Mouse (Mus musculus) macrophage (primary cell): ENCODE measurements around the gene Gm3278. TPM values are rescaled to one million over a fixed set of nuclear protein-coding genes. Genes with fewer than 3 reads are reported as not detected.
"Not testable (repeated sequence)": the region's sequence is repeated elsewhere in the genome, so short reads cannot be mapped to it uniquely, and the experiment has no call there.

Experiments
- H3K27ac ChIP-seq: fragments of 350-480 bp; formaldehyde crosslinking; 2 replicates; pipeline ENCODE4 v1.9.0; 2021
- H3K36me3 ChIP-seq: fragments of 350-480 bp; formaldehyde crosslinking; 2 replicates; pipeline ENCODE4 v1.9.0; 2021; ENCODE audit errors: inconsistent target
- H3K4me3 ChIP-seq: fragments of 350-480 bp; formaldehyde crosslinking; 2 replicates; pipeline ENCODE4 v1.9.0; 2021; ENCODE audit errors: inconsistent target
- H3K79me2 ChIP-seq: fragments of 350-480 bp; formaldehyde crosslinking; 2 replicates; pipeline ENCODE4 v1.9.0; 2021; ENCODE audit errors: inconsistent target
- WGBS: methylation state at CpG from one replicate; pipeline ENCODE4 v1.1.7; 2026; ENCODE audit warnings: inconsistent platforms; ENCODE audit not compliant: missing documents; 5-methylcytosine and 5-hydroxymethylcytosine counted together
- polyA plus RNA-seq: library from polyadenylated mRNA; stranded (reverse); fragments of 250-400 nt; gene quantifications from 3 replicates; pipeline ENCODE4 v1.2.4, GENCODE M21; 2018; ENCODE audit warnings: inconsistent platforms
- total RNA-seq, 78 experiments: library from RNA; depleted of rRNA; stranded (reverse); fragments of 250-400 nt; gene quantifications; 1 replicate in 9 of 78; 2 replicates in 24 of 78; 3 replicates in 43 of 78; 4 replicates in 2 of 78; pipeline ENCODE4 v1.2.4; 2018; ENCODE audit warnings: inconsistent platforms in 56 of 78

Gene Gm3278
- total RNA-seq (2018; cell fraction: chromatin; rRNA removed): not detected
- not detected for total RNA-seq (2018; cell fraction: cytosol; rRNA removed)
- not detected for total RNA-seq (2018; cell fraction: nucleus; rRNA removed)
- polyA plus RNA-seq: not detected in 3 replicates

DNA sequence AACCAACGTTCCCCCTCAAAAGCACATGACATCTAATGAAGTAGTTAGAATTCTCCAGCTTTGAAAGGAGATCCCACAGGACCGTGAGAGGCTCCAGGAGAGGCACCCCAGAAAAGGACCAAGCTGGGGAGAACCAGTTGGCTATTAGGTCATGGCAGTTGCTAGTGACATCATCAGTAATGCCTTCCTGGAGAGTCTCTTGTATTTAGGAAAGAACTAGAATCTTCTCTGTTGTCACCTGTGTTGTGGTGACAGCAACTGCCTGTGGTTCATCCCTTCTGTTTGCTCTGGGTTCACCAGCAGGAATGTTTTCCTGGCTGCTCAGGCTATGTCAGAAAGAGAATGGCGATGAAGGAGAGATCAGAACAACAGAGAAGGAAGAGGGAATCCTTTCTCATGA lies at the start of gene Gm3278:
Gm3278 (plus strand) TSS at position 301 of the 400 bp plus-strand sequence.
- no CpG with 5 or more reads among the region's 3 CpGs for WGBS
- not testable (repeated sequence) for H3K36me3 ChIP-seq, H3K4me3 ChIP-seq, H3K79me2 ChIP-seq, H3K27ac ChIP-seq

DNA sequence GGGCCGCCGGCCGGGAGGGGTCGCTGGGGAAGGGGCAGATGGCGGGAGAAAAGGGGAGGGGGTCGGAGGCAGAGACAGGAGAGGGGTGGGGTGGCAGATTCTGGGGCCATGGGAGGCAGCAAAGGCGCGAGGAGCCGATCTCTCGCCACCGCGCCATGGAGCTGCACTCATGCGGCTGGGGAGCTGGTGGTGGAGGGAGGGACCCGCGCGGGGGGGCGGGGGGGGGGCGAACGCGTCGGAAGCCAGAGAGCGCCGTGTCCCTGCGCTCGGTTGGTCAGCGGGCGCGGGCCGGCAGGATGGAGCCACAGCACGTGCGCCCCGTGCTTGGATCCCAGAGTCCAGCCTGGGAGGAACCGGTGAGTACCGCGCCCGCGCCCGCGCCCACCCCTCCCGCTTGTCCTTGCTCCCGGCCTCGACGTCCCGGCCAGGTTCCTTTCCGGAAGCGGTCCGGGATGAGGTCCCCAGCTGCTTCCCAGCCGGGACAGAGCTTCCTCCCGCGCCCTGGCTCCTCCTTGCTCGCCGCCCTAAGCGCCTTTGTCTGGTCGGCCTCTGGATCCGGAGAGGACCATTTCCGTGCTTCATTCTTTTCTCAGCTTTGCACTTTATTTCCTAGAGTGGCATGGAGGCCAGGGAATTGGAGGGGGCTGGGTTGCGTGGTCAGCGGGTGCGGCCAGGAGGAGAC lies 36.8 kb upstream of the Gm3278 start, which contains the start of gene Gm3264:
Gm3264 (plus strand) TSS at position 278 of the 682 bp plus-strand sequence.
- H3K4me3 ChIP-seq, H3K27ac ChIP-seq, H3K79me2 ChIP-seq, H3K36me3 ChIP-seq: not testable (repeated sequence)
- WGBS: 3% methylated on average over 23 of the region's 59 CpGs

Other genes starting within 250 kb of the Gm3278 start
- gene Gm3239, start 228.2 kb upstream of the Gm3278 start, polyA plus RNA-seq: not detected in 3 replicates
- gene Gm7876, start 183.2 kb upstream of the Gm3278 start, polyA plus RNA-seq: not detected in 3 replicates
- gene Gm3252, start 165.6 kb upstream of the Gm3278 start, polyA plus RNA-seq: not detected in 3 replicates
- gene Gm9602, start 116.1 kb upstream of the Gm3278 start, polyA plus RNA-seq: not detected in 3 replicates
- gene Gm3269, start 54.3 kb upstream of the Gm3278 start, polyA plus RNA-seq: not detected in 3 replicates
- not detected in 3 replicates for gene Gm3264, start 36.8 kb upstream of the Gm3278 start, polyA plus RNA-seq
- gene Gm8297, start 91.5 kb downstream of the Gm3278 start, polyA plus RNA-seq: not detected in 3 replicates
- not detected in 3 replicates for gene Gm3298, start 123.5 kb downstream of the Gm3278 start, polyA plus RNA-seq
- gene 4930555G01Rik, start 158.2 kb downstream of the Gm3278 start, polyA plus RNA-seq: not detected in 3 replicates
- not detected in 3 replicates for gene Gm8281, start 178.6 kb downstream of the Gm3278 start, polyA plus RNA-seq
- gene Gm8279, start 239.1 kb downstream of the Gm3278 start, polyA plus RNA-seq: not detected in 3 replicates